Mouse (Mus musculus) limb, embryonic 11.5 days (tissue): ENCODE data around the gene BC049352. TPM values are rescaled to one million over a fixed set of nuclear protein-coding genes. Genes with fewer than 3 reads are reported as not detected.

Experiments used
- ATAC-seq: fragments of 200-750 bp; cut with Nextera tagmentation; 2 replicates; pipeline ENCODE4 v1.8.0; 2017; ENCODE audit warnings: low read depth; ENCODE audit not compliant: insufficient number of reproducible peaks, low FRiP score, low TSS enrichment
- DNase-seq: peaks from one replicate; pipeline ENCODE4 v3.0.0-alpha.2; 2015; ENCODE audit warnings: low spot score
- H3K27ac ChIP-seq: fragments of 300-500 bp; sonication (generic); replicated peaks from 2 replicates; pipeline ENCODE4 v1.5.1; 2014; ENCODE audit warnings: low read depth, mild to moderate bottlenecking, low read length
- H3K27me3 ChIP-seq: fragments of 300-500 bp; sonication (generic); 2 replicates; pipeline ENCODE4 v1.6.1; 2014; ENCODE audit warnings: mild to moderate bottlenecking, low read length, mixed read lengths; ENCODE audit not compliant: control insufficient read depth, insufficient read depth
- H3K36me3 ChIP-seq: fragments of 300-500 bp; sonication (generic); 2 replicates; pipeline ENCODE4 v1.6.1; 2014; ENCODE audit warnings: mild to moderate bottlenecking, low read length, moderate library complexity, mixed read lengths; ENCODE audit not compliant: control insufficient read depth, insufficient read depth
- H3K4me1 ChIP-seq: fragments of 300-500 bp; sonication (generic); 2 replicates; pipeline ENCODE4 v1.6.1; 2014; ENCODE audit warnings: low read length, mixed read lengths; ENCODE audit not compliant: control insufficient read depth, insufficient read depth
- H3K4me2 ChIP-seq: fragments of 300-500 bp; sonication (generic); 2 replicates; pipeline ENCODE4 v1.6.1; 2014; ENCODE audit warnings: low read depth, mild to moderate bottlenecking, moderate library complexity; ENCODE audit not compliant: severe bottlenecking
- H3K4me3 ChIP-seq: fragments of 300-500 bp; sonication (generic); 2 replicates; pipeline ENCODE4 v1.5.1; 2014; ENCODE audit warnings: low read depth, low read length
- H3K9ac ChIP-seq: fragments of 300-500 bp; sonication (generic); 2 replicates; pipeline ENCODE4 v1.6.1; 2014; ENCODE audit warnings: mild to moderate bottlenecking, low read length
- H3K9me3 ChIP-seq: fragments of 300-500 bp; sonication (generic); 2 replicates; pipeline ENCODE4 v1.6.1; 2016; ENCODE audit warnings: low read length; ENCODE audit not compliant: control insufficient read depth
- WGBS: fragments of 180-500 bp; shearing (Covaris S2); extraction: QIAGEN DNeasy Blood & Tissue Kit; methylation state at CpG from one replicate; pipeline ENCODE4 v1.1.7; 2014; 5-methylcytosine and 5-hydroxymethylcytosine counted together
- polyA plus RNA-seq: library from polyadenylated mRNA; unstranded; fragments of >200 nt; fragmentation: Nextera tagmentation; extraction: Ambion mirVana; gene quantifications from 2 replicates; pipeline ENCODE4 v1.2.1, GENCODE M21; 2014

BC049352 gene
- polyA plus RNA-seq, 1 experiment from 2014 or later: not detected

- Histone ChIP-seq H3K4me3 (no peak overlapping the region), H3K27ac (no peak overlapping the region), H3K9ac (no peak overlapping the region), H3K4me2 (no peak overlapping the region), H3K9me3 (no peaks in the 10 kb centered on the region), H3K36me3 (no peaks in the 10 kb centered on the region), H3K27me3 (no peaks in the 10 kb centered on the region), H3K4me1 (no peaks in the 10 kb centered on the region)
- DNase-seq: no peak
- WGBS: 86% methylated on average over 5 of the region's 5 CpGs
- no peak for ATAC-seq
These were observed 15.7 kb downstream of the BC049352 start for GRCm38 (mm10) chr9:45197549-45197948.

DNA sequence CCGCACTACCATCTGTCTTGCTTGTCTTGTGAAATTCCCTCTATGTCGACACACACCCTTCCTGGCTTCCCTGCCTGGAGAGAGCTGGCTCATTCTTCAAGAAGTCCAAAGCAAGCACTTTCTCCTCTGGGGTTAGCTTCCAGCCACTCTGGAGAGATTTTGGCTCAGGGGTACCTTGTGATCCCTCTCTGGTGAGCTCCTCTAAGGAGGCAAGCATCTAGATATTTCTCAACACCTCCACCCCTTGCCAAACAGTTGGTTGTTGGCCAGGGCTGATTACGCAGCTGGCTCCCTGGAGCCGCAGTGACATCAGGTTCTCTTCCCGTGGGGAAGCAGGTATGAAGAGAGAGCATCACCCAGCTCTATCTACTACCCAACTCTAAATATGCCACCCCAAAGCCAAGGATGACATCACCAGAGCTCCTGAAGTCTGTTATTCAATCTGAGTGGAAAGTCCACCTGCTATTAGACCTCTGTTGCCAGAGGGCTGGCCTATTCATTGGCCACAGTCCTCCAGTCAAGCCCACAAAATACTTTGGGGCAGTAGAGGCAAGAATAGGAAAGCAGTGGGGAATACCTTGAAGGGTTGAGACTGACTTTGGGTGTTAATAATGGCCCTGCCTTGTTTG lies 19.6 kb downstream of the BC049352 start:
- no peaks in the 10 kb centered on the region for H3K27me3 ChIP-seq
- peaks cover 5% of the 10 kb centered on the region; the same call in 1 of the 2 replicates for H3K4me1 ChIP-seq
- ATAC-seq (no peak), DNase-seq (no peak)
- H3K4me2 ChIP-seq: no peak overlapping the region
- H3K36me3 ChIP-seq: no peaks in the 10 kb centered on the region
- no peak overlapping the region for H3K27ac ChIP-seq
- WGBS: 81% methylated on average over 5 of the region's 5 CpGs
- no peak overlapping the region for H3K4me3 ChIP-seq
- no peak overlapping the region for H3K9ac ChIP-seq
- H3K9me3 ChIP-seq: no peaks in the 10 kb centered on the region

GRCm38 (mm10) chr9:45202021-45202798 lies 20.4 kb downstream of the BC049352 start:
- no peak for ATAC-seq
- Histone ChIP-seq H3K4me3 (no peak overlapping the region), H3K36me3 (no peaks in the 10 kb centered on the region), H3K4me1 (peaks cover 5% of the 10 kb centered on the region; the same call in 1 of the 2 replicates), H3K4me2 (no peak overlapping the region), H3K27ac (no peak overlapping the region), H3K9ac (no peak overlapping the region), H3K9me3 (no peaks in the 10 kb centered on the region), H3K27me3 (no peaks in the 10 kb centered on the region)
- WGBS: 72% methylated on average over 9 of the region's 9 CpGs
- no peak for DNase-seq

DNA sequence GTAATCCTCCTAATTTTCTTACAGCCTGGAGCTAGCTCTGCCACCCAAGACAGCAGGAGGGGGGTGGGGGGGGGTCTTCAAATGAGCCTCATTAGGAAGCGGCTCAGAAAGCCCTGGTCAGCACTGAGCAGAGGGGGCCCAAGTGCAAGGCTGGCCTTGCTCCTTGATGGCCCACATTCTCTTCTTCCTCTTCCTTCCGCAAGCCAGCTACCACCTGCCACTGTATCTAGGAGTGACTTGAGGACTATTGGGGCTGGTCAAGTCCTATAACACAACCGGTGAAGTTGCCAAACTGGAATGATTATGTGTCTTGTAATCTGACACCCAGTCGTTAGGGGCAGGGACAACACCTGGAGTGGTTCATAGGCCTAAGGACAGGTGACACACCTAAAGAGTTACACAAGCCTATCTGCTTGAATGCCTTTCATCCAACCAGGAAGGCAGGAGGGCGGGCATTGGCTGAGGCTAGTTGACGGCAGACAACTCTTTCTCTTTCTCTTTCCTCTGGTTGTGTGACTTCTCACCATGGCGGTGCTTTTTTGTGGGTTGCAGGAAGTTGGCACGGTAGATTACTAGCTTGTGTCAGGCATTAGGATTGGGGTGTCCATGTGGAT lies 22.1 kb downstream of the BC049352 start, which contains the start of gene Tmprss4:
Tmprss4 (minus strand) TSS at position 296 of the 614 bp plus-strand sequence.
- H3K4me1 ChIP-seq: peaks cover 5% of the 10 kb centered on the region; the same call in 1 of the 2 replicates
- no peaks in the 10 kb centered on the region for H3K27me3 ChIP-seq
- 63% methylated on average over 8 of the region's 8 CpGs for WGBS
- ATAC-seq (no peak), DNase-seq (no peak)
- H3K9me3 ChIP-seq: no peaks in the 10 kb centered on the region
- no peak within 1 kb of the TSS for H3K4me2 ChIP-seq
- H3K27ac ChIP-seq: no peak within 1 kb of the TSS
- H3K4me3 ChIP-seq: no peak within 1 kb of the TSS
- no peak within 1 kb of the TSS for H3K9ac ChIP-seq
- H3K36me3 ChIP-seq: no peaks in the 10 kb centered on the region

DNA sequence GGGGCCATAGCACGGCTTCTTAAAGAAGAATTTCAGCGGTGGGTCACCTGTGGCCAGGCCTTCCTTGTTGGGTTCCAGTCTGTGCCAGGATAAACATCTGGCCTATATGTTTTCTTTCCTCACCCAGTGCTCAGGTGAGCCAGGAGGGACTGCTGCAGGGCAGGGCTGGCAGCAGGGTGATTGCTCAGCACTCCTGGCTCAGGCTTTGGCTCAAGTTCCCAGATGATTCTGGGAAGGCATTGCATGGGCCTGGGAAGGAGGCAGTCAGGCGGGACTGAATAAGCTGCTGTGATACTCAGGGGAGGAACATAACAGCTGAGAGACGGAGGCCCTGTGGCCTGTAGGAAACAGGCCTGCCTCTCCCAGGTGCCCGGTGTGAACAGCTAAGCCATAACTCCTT lies 23.3 kb downstream of the BC049352 start:
- H3K4me3 ChIP-seq: no peak overlapping the region
- H3K27me3 ChIP-seq: no peaks in the 10 kb centered on the region
- DNase-seq: no peak
- H3K9ac ChIP-seq: no peak overlapping the region
- no peak for ATAC-seq
- 81% methylated on average over 5 of the region's 5 CpGs for WGBS
- H3K27ac ChIP-seq: no peak overlapping the region
- no peaks in the 10 kb centered on the region for H3K9me3 ChIP-seq
- H3K36me3 ChIP-seq: no peaks in the 10 kb centered on the region
- peaks cover 5% of the 10 kb centered on the region; the same call in 1 of the 2 replicates for H3K4me1 ChIP-seq
- no peak overlapping the region for H3K4me2 ChIP-seq

DNA sequence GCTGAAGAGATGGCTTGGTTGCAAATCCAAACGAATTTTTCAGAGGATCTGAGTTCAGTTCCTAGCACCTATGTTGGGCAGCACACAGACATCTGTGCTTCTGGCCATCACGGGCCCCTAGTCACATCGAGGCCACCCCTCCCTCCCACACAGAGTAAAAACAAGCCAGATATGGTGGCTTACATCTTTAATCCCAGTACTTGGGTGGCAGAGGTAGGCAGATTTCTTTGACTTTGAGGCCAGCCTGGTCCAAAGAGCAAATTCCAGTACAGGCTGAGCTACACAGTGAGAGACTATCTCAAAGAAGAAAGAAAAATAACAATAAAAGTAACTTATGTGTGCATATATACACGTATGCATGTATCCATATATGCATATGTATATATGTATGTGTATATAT lies 24.3 kb downstream of the BC049352 start:
- no peaks in the 10 kb centered on the region for H3K27me3 ChIP-seq
- no peak overlapping the region for H3K4me3 ChIP-seq
- 72% methylated on average over 4 of the region's 4 CpGs for WGBS
- peaks cover 5% of the 10 kb centered on the region; the same call in 1 of the 2 replicates for H3K4me1 ChIP-seq
- no peaks in the 10 kb centered on the region for H3K36me3 ChIP-seq
- H3K27ac ChIP-seq: no peak overlapping the region
- ATAC-seq (no peak), DNase-seq (no peak)
- no peaks in the 10 kb centered on the region for H3K9me3 ChIP-seq
- no peak overlapping the region for H3K4me2 ChIP-seq
- H3K9ac ChIP-seq: no peak overlapping the region

- Histone ChIP-seq H3K9ac (no peak overlapping the region), H3K27ac (no peak overlapping the region), H3K9me3 (no peaks in the 10 kb centered on the region), H3K4me3 (no peak overlapping the region), H3K27me3 (no peaks in the 10 kb centered on the region), H3K36me3 (no peaks in the 10 kb centered on the region), H3K4me2 (no peak overlapping the region), H3K4me1 (peaks cover 5% of the 10 kb centered on the region; the same call in 1 of the 2 replicates)
- no peak for DNase-seq
- WGBS: 71% methylated on average over 7 of the region's 7 CpGs
- no peak for ATAC-seq
These were observed 25.4 kb downstream of the BC049352 start for GRCm38 (mm10) chr9:45207015-45207743.

GRCm38 (mm10) chr9:45212001-45212400 lies 30.2 kb downstream of the BC049352 start:
- Histone ChIP-seq H3K27me3 (no peaks in the 10 kb centered on the region), H3K36me3 (no peaks in the 10 kb centered on the region), H3K4me3 (no peak overlapping the region), H3K4me2 (no peak overlapping the region), H3K9ac (no peak overlapping the region), H3K4me1 (no peaks in the 10 kb centered on the region), H3K9me3 (no peaks in the 10 kb centered on the region), H3K27ac (no peak overlapping the region)
- no peak for DNase-seq
- WGBS: 75% methylated on average over 6 of the region's 6 CpGs
- ATAC-seq: no peak
